Mouse (Mus musculus): ENCODE measurements around the gene Pebp1. TPM values are rescaled to one million over a fixed set of nuclear protein-coding genes. Genes with fewer than 3 reads are reported as not detected.

The Pebp1 gene
- polyA plus RNA-seq, 1 experiment: 246 TPM

DNA sequence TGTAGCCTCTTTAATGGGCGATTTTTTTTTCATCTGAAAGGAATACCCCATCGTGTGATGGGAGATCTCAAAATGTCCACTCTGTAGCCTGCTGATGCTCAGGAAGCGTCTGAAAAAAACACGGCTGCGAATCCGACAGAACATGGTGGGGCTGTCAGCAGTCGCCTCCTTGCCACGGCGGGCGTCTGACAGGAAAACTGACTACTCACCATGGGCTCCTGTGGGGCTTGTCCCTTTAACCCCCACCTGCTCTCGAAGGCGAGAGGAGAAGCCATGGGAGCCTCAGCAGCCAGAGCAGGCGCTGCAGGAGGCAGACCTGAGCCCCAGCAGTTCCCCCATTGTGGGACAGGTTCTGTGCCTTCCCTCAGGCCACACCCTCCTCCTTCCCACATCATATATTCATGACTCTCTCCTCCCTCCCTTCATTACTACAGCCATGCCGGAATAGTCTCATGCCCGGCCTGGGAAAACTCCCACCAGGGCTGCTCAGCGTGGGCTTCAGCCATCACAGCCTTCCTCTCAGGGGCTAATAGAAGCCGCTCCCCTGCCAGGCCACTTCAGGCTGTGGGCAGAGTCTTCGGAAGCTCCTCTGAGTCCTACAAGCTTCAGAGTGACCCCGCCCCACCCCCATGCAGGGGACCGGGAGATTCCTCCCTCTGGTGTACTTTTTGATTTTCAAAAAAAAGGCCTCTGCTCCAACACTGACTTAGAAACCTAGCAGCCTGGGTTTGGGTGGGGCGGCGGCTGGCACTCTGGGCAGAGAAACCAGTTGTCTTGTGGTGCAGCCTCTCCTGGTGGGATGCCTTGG is 44.5 kb downstream of the Pebp1 start:
- Histone ChIP-seq H3K27ac (ENCODE audit: insufficient read depth, low read length) (no peak overlapping the region), H3K27me3 (ENCODE audit: control insufficient read depth, insufficient read depth, low read length, poor library complexity, severe bottlenecking) (no peaks in the 10 kb centered on the region), H3K9ac (ENCODE audit: low read depth, poor library complexity, severe bottlenecking) (no peak overlapping the region), H3K9me3 (replicated peaks; ENCODE audit: control insufficient read depth, insufficient read depth, low read length, poor library complexity, severe bottlenecking) (no peaks in the 10 kb centered on the region), H3K36me3 (ENCODE audit: control insufficient read depth, insufficient read depth, low read length, poor library complexity, severe bottlenecking) (no peaks in the 10 kb centered on the region), H3K4me3 (ENCODE audit: low read depth, low read length) (no peak overlapping the region), H3K4me1 (ENCODE audit: control insufficient read depth, insufficient read depth, low read length) (no peaks in the 10 kb centered on the region)
- TF ChIP-seq EP300 (IDR thresholded peaks at IDR 0.05; ENCODE audit: insufficient read depth, low read depth, low read length): no peak
- TF ChIP-seq CTCF (IDR thresholded peaks at IDR 0.05; ENCODE audit: low read depth, low read length): no peak
- TF ChIP-seq POLR2A (IDR thresholded peaks at IDR 0.05; ENCODE audit: insufficient read depth, low read length): no peak

DNA sequence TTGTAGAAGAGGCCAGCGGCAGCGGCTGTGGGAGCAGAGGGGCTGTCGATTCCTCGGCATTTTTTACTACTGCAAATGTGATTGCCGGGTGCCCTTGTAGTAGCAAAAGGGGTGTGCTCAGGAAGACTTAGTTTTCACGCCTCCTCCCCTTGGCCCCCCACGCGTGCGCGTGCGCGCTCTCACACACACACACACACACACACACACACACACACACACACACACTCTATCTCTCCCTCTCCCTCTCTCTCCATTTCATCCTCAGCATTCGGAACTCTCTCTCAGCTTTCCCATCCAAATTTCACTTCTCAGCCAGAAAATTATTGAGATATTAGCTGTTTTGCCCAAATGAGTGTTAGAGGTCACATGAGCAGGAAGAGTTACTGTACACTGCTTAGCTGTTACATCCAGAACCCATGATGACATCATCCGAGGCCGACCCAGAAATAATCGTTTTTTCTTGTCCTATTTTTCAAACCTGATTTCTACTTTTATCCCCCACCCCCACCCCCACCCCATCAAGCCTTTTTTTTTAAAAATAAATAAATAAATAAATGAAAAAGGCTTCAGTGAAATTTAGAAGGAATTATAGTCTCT is 45.4 kb downstream of the Pebp1 start:
- Histone ChIP-seq H3K9ac (ENCODE audit: low read depth, poor library complexity, severe bottlenecking) (no peak overlapping the region), H3K4me3 (ENCODE audit: low read depth, low read length) (no peak overlapping the region), H3K36me3 (ENCODE audit: control insufficient read depth, insufficient read depth, low read length, poor library complexity, severe bottlenecking) (no peaks in the 10 kb centered on the region), H3K27me3 (ENCODE audit: control insufficient read depth, insufficient read depth, low read length, poor library complexity, severe bottlenecking) (no peaks in the 10 kb centered on the region), H3K4me1 (ENCODE audit: control insufficient read depth, insufficient read depth, low read length) (no peaks in the 10 kb centered on the region), H3K27ac (ENCODE audit: insufficient read depth, low read length) (no peak overlapping the region), H3K9me3 (replicated peaks; ENCODE audit: control insufficient read depth, insufficient read depth, low read length, poor library complexity, severe bottlenecking) (no peaks in the 10 kb centered on the region)
- TF ChIP-seq POLR2A (IDR thresholded peaks at IDR 0.05; ENCODE audit: insufficient read depth, low read length) (no peak), CTCF (IDR thresholded peaks at IDR 0.05; ENCODE audit: low read depth, low read length) (no peak), EP300 (IDR thresholded peaks at IDR 0.05; ENCODE audit: insufficient read depth, low read depth, low read length) (no peak)

DNA sequence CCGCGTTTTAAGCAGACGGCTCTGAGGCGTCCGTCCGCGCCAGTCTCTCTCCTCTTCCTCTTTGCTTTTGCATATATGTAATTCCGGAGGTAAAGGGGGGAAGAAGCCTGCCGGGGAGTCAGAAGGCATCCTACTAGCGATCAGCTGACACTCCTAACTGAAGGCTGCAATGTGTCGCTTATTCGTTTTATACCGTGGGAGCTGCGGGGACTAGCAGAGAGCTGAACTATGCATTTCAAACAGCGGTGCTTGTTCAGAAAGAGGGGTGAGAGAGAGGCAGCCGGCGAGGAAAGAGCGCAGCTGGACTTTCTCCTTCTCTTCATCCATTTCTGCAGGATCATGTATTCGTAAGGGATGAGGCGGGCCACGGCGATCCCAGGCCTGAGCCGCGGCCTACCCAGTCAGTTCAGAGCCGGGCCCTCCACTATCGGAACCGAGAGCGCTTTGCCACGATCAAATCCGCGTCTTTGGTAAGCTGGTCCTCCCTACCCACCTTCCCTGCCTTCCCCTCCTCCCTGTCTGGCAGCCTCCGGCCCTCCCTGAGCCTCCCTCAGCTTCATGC is 46.6 kb downstream of the Pebp1 start:
- Histone ChIP-seq H3K36me3 (ENCODE audit: control insufficient read depth, insufficient read depth, low read length, poor library complexity, severe bottlenecking) (no peaks in the 10 kb centered on the region), H3K4me1 (ENCODE audit: control insufficient read depth, insufficient read depth, low read length) (no peaks in the 10 kb centered on the region), H3K4me3 (ENCODE audit: low read depth, low read length) (peak overlapping the region; percentile 24; the same call in 1 of the 2 replicates), H3K27ac (ENCODE audit: insufficient read depth, low read length) (no peak overlapping the region), H3K27me3 (ENCODE audit: control insufficient read depth, insufficient read depth, low read length, poor library complexity, severe bottlenecking) (no peaks in the 10 kb centered on the region), H3K9ac (ENCODE audit: low read depth, poor library complexity, severe bottlenecking) (0 out of 2 replicates have a peak overlapping the region, but pooled peaks have one; percentile 4), H3K9me3 (replicated peaks; ENCODE audit: control insufficient read depth, insufficient read depth, low read length, poor library complexity, severe bottlenecking) (no peaks in the 10 kb centered on the region)
- TF ChIP-seq POLR2A (IDR thresholded peaks at IDR 0.05; ENCODE audit: insufficient read depth, low read length): no peak
- TF ChIP-seq EP300 (IDR thresholded peaks at IDR 0.05; ENCODE audit: insufficient read depth, low read depth, low read length): no peak
- TF ChIP-seq CTCF (IDR thresholded peaks at IDR 0.05; ENCODE audit: low read depth, low read length): no peak

DNA sequence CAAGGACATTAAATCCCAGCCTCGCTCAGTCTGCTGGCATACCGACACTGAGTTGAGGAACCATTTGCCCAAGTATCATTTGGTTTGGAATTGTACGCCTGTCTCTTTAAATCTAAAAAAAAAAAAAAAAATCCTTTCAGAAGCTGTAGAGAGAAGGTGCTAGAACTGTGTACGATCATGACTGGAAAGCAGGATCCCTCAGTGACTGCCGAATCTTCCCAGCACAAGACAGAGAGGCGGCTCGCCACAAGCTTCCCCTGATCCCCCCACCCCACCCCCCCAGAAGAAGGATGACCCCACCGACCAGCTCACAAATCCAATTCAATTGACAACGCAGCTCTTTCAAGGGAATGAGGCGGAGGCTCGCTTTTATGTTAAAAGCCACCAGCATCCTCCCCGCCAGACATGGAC is 47.1 kb downstream of the Pebp1 start:
- Histone ChIP-seq H3K4me1 (ENCODE audit: control insufficient read depth, insufficient read depth, low read length) (no peaks in the 10 kb centered on the region), H3K36me3 (ENCODE audit: control insufficient read depth, insufficient read depth, low read length, poor library complexity, severe bottlenecking) (no peaks in the 10 kb centered on the region), H3K9me3 (replicated peaks; ENCODE audit: control insufficient read depth, insufficient read depth, low read length, poor library complexity, severe bottlenecking) (no peaks in the 10 kb centered on the region), H3K27me3 (ENCODE audit: control insufficient read depth, insufficient read depth, low read length, poor library complexity, severe bottlenecking) (no peaks in the 10 kb centered on the region), H3K4me3 (ENCODE audit: low read depth, low read length) (peak overlapping the region; percentile 24; the same call in 1 of the 2 replicates), H3K9ac (ENCODE audit: low read depth, poor library complexity, severe bottlenecking) (0 out of 2 replicates have a peak overlapping the region, but pooled peaks have one; percentile 4), H3K27ac (ENCODE audit: insufficient read depth, low read length) (no peak overlapping the region)
- TF ChIP-seq EP300 (IDR thresholded peaks at IDR 0.05; ENCODE audit: insufficient read depth, low read depth, low read length) (no peak), POLR2A (IDR thresholded peaks at IDR 0.05; ENCODE audit: insufficient read depth, low read length) (no peak)

DNA sequence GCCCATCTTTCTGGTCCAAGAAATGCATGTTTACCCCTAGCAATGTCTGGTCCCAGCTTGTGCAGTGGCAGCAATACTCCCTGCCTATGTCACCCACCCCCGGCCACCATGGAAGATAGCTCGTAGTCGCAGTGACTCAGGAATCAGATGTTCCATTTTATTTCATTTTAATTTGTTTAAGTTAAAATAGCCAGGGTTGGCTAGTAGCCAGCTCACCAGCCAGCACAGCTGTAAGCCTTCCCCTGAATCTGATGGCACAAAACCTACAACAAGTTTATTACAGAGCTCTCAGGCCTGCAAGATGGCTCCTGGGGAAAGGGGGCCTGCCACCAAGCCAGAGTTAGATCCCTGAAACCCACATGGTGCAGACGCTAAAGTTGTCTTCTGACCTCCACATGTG is 48.3 kb downstream of the Pebp1 start:
- no peaks in the 10 kb centered on the region for H3K36me3 ChIP-seq (ENCODE audit: control insufficient read depth, insufficient read depth, low read length, poor library complexity, severe bottlenecking)
- H3K27me3 ChIP-seq (ENCODE audit: control insufficient read depth, insufficient read depth, low read length, poor library complexity, severe bottlenecking): no peaks in the 10 kb centered on the region
- H3K9me3 ChIP-seq (replicated peaks; ENCODE audit: control insufficient read depth, insufficient read depth, low read length, poor library complexity, severe bottlenecking): no peaks in the 10 kb centered on the region
- H3K27ac ChIP-seq (ENCODE audit: insufficient read depth, low read length): no peak overlapping the region
- no peak overlapping the region for H3K4me3 ChIP-seq (ENCODE audit: low read depth, low read length)
- TF ChIP-seq EP300 (IDR thresholded peaks at IDR 0.05; ENCODE audit: insufficient read depth, low read depth, low read length) (no peak), CTCF (IDR thresholded peaks at IDR 0.05; ENCODE audit: low read depth, low read length) (no peak), POLR2A (IDR thresholded peaks at IDR 0.05; ENCODE audit: insufficient read depth, low read length) (no peak)
- no peaks in the 10 kb centered on the region for H3K4me1 ChIP-seq (ENCODE audit: control insufficient read depth, insufficient read depth, low read length)
- no peak overlapping the region for H3K9ac ChIP-seq (ENCODE audit: low read depth, poor library complexity, severe bottlenecking)

DNA sequence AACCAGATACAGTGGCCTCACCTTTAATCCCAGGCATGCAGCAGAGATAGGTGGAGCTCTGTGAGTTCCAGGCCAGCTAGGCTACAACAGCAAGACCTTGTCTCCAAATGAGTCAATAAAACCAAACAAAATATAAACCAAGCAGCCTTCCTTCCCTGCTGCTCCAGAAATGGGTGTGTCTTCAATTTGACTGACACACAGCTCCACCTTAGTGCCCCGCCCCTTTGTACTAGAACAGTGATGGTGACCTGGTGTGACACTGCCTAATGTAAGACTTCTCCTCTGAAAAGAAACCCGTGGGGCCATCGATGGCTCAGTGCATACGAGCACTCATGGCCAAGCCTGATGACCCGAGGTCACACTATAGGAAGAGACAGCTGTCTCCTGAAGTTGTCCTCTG is 50.9 kb downstream of the Pebp1 start:
- H3K9me3 ChIP-seq (replicated peaks; ENCODE audit: control insufficient read depth, insufficient read depth, low read length, poor library complexity, severe bottlenecking): no peaks in the 10 kb centered on the region
- no peak overlapping the region for H3K27ac ChIP-seq (ENCODE audit: insufficient read depth, low read length)
- no peak for TF ChIP-seq CTCF (IDR thresholded peaks at IDR 0.05; ENCODE audit: low read depth, low read length)
- TF ChIP-seq EP300 (IDR thresholded peaks at IDR 0.05; ENCODE audit: insufficient read depth, low read depth, low read length): no peak
- TF ChIP-seq POLR2A (IDR thresholded peaks at IDR 0.05; ENCODE audit: insufficient read depth, low read length): no peak
- no peaks in the 10 kb centered on the region for H3K4me1 ChIP-seq (ENCODE audit: control insufficient read depth, insufficient read depth, low read length)
- no peaks in the 10 kb centered on the region for H3K27me3 ChIP-seq (ENCODE audit: control insufficient read depth, insufficient read depth, low read length, poor library complexity, severe bottlenecking)
- H3K36me3 ChIP-seq (ENCODE audit: control insufficient read depth, insufficient read depth, low read length, poor library complexity, severe bottlenecking): no peaks in the 10 kb centered on the region
- H3K9ac ChIP-seq (ENCODE audit: low read depth, poor library complexity, severe bottlenecking): no peak overlapping the region
- no peak overlapping the region for H3K4me3 ChIP-seq (ENCODE audit: low read depth, low read length)

Other genes with a start within 250 kb of the Pebp1 start
- gene Suds3, start 171.5 kb downstream of the Pebp1 start, polyA plus RNA-seq (2011; ENCODE audit: insufficient read depth, insufficient read length, low read depth, missing spikeins): 63.3 and 76.5 TPM in 2 replicates
- 23.1 and 27.3 TPM in 2 replicates for gene Taok3, start 167.5 kb downstream of the Pebp1 start, polyA plus RNA-seq (2011; ENCODE audit: insufficient read depth, insufficient read length, low read depth, missing spikeins)
- 15.7 and 21.6 TPM in 2 replicates for gene Vsig10, start 31.5 kb upstream of the Pebp1 start, polyA plus RNA-seq (2011; ENCODE audit: insufficient read depth, insufficient read length, low read depth, missing spikeins)
- gene Wsb2, start 69.7 kb upstream of the Pebp1 start, polyA plus RNA-seq (2011; ENCODE audit: insufficient read depth, insufficient read length, low read depth, missing spikeins): 49.5 and 56.1 TPM in 2 replicates
- gene Rfc5, start 101.4 kb upstream of the Pebp1 start, polyA plus RNA-seq (2011; ENCODE audit: insufficient read depth, insufficient read length, low read depth, missing spikeins): 146 and 158 TPM in 2 replicates
- 1.3 and 1.6 TPM in 2 replicates for gene Ksr2, start 126.4 kb upstream of the Pebp1 start, polyA plus RNA-seq (2011; ENCODE audit: insufficient read depth, insufficient read length, low read depth, missing spikeins)

All from ES-Bruce4 (cell line).